Mouse (Mus musculus) spleen, adult 2 months (tissue): ENCODE measurements at regions not wholly inside any gene's neighbourhood (a gene's known extent, or its start where the extent isn't known, plus 50 kb on each side); places are given as distances from the start of the nearest gene placed in this dataset.

Source experiments
- DNase-seq, 2 experiments: peaks; one replicate each; pipeline versions ENCODE4 v3.0.0 to v3.0.0-alpha.2; 2012 to 2021; ENCODE audit warnings: low spot score in 2 of 2, low read depth in 1 of 2
- H3K27ac ChIP-seq: fragments of 200-500 bp; 2 replicates; pipeline ENCODE4 v1.5.1; 2012; ENCODE audit warnings: low read length, inconsistent platforms; ENCODE audit not compliant: insufficient read depth
- H3K27me3 ChIP-seq: fragments of 200-500 bp; 2 replicates; pipeline ENCODE4 v1.6.1; 2012; ENCODE audit warnings: mild to moderate bottlenecking, moderate library complexity, low read length, inconsistent platforms; ENCODE audit not compliant: control insufficient read depth, insufficient read depth
- H3K36me3 ChIP-seq: fragments of 200-500 bp; 2 replicates; pipeline ENCODE4 v1.6.1; 2012; ENCODE audit warnings: mild to moderate bottlenecking, low read length, inconsistent platforms; ENCODE audit not compliant: control insufficient read depth, insufficient read depth
- H3K4me1 ChIP-seq: fragments of 200-500 bp; 2 replicates; pipeline ENCODE4 v1.6.1; 2011; ENCODE audit warnings: inconsistent platforms; ENCODE audit not compliant: control insufficient read depth, insufficient read depth, insufficient read length
- H3K4me3 ChIP-seq: fragments of 200-500 bp; 2 replicates; pipeline ENCODE4 v1.5.1; 2011; ENCODE audit warnings: mild to moderate bottlenecking, inconsistent platforms; ENCODE audit not compliant: insufficient read depth, insufficient read length; ENCODE audit errors: extremely low read depth
- CTCF ChIP-seq: fragments of 200-500 bp; IDR thresholded peaks from 2 replicates; pipeline ENCODE4 v1.5.1; 2011; ENCODE audit warnings: mild to moderate bottlenecking, inconsistent platforms; ENCODE audit not compliant: insufficient read depth, insufficient read length, insufficient replicate concordance; ENCODE audit errors: extremely low read depth
- POLR2A ChIP-seq: fragments of 200-500 bp; IDR thresholded peaks from 2 replicates; pipeline ENCODE4 v1.6.1; 2011; ENCODE audit warnings: low read depth, low read length, inconsistent platforms
- WGBS: fragments of 180-500 bp; shearing (Covaris S2); methylation state at CpG from one replicate; pipeline ENCODE4 v1.1.7; 2018; 5-methylcytosine and 5-hydroxymethylcytosine counted together

DNA sequence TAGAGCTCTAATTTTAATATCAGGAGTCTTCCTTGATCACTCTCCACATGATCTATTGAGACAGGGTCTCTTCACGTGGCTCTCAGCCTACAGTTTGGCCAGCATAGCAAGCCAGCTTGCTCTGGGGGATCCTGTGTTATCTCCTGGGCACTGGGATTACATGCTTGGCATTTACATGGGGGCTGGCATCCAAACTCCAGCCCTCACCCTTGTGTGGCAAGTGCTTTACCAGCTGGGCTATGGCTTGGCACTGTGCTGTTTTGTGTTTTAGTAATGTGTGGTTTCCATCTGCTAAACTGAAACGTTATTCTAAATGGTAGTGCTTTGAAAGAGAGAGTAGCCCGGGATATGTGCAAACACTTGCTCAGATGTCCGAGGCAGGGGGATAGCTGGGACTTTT is 251.5 kb upstream of the Hnrnpa3 start:
- H3K4me1 ChIP-seq: no peaks in the 10 kb centered on the region
- 76% methylated on average over 4 of the region's 4 CpGs for WGBS
- no peak overlapping the region for H3K27ac ChIP-seq
- no peaks in the 10 kb centered on the region for H3K27me3 ChIP-seq
- no peak overlapping the region for H3K4me3 ChIP-seq
- no peak for DNase-seq
- TF ChIP-seq POLR2A: no peak
- TF ChIP-seq CTCF: no peak
- H3K36me3 ChIP-seq: no peaks in the 10 kb centered on the region

- H3K27me3 ChIP-seq: no peaks in the 10 kb centered on the region
- H3K4me1 ChIP-seq: no peaks in the 10 kb centered on the region
- H3K4me3 ChIP-seq: no peak overlapping the region
- H3K36me3 ChIP-seq: no peaks in the 10 kb centered on the region
- TF ChIP-seq POLR2A: no peak
- no peak for TF ChIP-seq CTCF
- H3K27ac ChIP-seq: no peak overlapping the region
- WGBS: 92% methylated on average over 2 of the region's 2 CpGs
- no peak for DNase-seq
Observed at GRCm38 (mm10) chr2:75408016-75408415, 251.0 kb upstream of the Hnrnpa3 start.

DNA sequence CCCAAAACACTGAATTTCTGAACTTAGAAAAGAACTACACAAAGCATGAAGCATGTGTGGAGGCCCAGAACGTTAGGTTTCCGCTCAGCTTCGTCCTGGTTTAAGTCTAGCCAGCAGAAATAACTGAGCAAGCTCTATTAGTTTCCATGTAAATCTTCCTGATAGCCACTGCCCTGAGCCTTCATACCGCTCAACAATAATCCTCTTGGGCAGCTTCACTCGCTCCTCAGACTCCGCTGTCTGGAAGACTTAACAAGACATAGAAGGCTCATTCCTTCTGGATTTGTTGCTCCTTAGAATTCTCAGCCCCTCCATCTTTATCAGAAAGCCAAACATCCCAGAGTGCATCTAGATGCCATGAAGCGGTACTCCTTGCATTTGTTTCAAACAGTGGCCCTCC is 249.3 kb upstream of the Hnrnpa3 start:
- H3K27ac ChIP-seq: no peak overlapping the region
- H3K4me1 ChIP-seq: no peaks in the 10 kb centered on the region
- no peak for TF ChIP-seq POLR2A
- no peak for TF ChIP-seq CTCF
- no peaks in the 10 kb centered on the region for H3K36me3 ChIP-seq
- 93% methylated on average over 7 of the region's 7 CpGs for WGBS
- no peak for DNase-seq
- H3K4me3 ChIP-seq: no peak overlapping the region
- no peaks in the 10 kb centered on the region for H3K27me3 ChIP-seq

GRCm38 (mm10) chr2:75412735-75413134 is 246.3 kb upstream of the Hnrnpa3 start:
- no peak for DNase-seq
- WGBS: 96% methylated on average over 5 of the region's 5 CpGs
- no peak overlapping the region for H3K4me3 ChIP-seq

GRCm38 (mm10) chr2:75418689-75419088 is 240.4 kb upstream of the Hnrnpa3 start:
- Histone ChIP-seq H3K27me3 (no peaks in the 10 kb centered on the region), H3K4me1 (no peaks in the 10 kb centered on the region), H3K36me3 (no peaks in the 10 kb centered on the region), H3K27ac (no peak overlapping the region), H3K4me3 (no peak overlapping the region)
- 89% methylated on average over 2 of the region's 2 CpGs for WGBS
- DNase-seq: no peak
- TF ChIP-seq POLR2A (no peak), CTCF (no peak)

More at GRCm38 (mm10) chr2:75412735-75413134, 246.3 kb upstream of the Hnrnpa3 start:
- Histone ChIP-seq H3K27ac (no peak overlapping the region), H3K27me3 (no peaks in the 10 kb centered on the region), H3K36me3 (no peaks in the 10 kb centered on the region), H3K4me1 (no peaks in the 10 kb centered on the region)
- TF ChIP-seq CTCF: no peak
- TF ChIP-seq POLR2A: no peak

- no peak for DNase-seq
- H3K36me3 ChIP-seq: no peaks in the 10 kb centered on the region
- no peaks in the 10 kb centered on the region for H3K27me3 ChIP-seq
- H3K4me1 ChIP-seq: no peaks in the 10 kb centered on the region
- H3K27ac ChIP-seq: no peak overlapping the region
- H3K4me3 ChIP-seq: no peak overlapping the region
- TF ChIP-seq POLR2A (no peak), CTCF (no peak)
- WGBS: 89% methylated on average over 1 of the region's 1 CpGs
Observed at GRCm38 (mm10) chr2:75419142-75419541, 239.9 kb upstream of the Hnrnpa3 start.

DNA sequence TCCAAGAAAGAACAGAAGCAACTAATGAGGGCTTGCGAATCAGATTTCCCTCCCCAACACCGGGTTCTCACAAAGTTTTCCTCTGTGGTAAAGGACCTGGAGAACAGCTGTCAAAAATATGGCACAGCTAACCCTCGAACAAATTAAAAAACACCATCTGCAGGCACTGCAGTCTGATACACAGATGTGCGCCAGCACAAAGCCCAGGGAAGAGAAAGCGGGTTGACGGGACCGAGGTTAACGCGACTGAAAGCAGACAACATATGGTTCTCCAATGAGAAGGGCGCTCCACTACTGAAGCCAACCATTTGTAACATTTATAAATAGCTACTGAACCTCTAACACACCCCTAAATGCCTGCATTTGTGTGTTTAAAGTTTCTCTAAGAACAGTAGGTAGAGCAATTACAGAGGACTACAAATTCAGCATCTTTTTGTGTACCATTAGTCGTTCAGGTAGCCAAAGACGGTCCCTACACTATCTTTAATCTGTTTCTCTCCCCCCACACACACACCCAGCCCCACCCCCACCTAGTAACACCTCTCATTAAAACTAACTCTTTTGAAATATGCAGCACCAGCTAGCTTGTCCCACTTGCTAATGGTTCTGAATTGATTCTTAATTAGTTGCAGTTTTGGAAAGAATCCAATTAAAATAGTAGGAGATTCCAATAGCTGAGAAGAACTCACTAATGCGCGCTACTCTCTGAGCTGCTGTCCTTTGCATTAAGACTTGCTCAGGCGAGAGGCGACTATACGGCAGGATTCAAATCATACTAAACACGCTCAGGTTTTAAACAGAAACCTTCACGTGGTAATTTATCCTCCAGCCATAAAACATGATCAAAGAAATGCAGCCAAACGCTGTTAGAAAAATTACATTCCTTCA is 236.0 kb upstream of the Hnrnpa3 start:
- no peak overlapping the region for H3K4me3 ChIP-seq
- DNase-seq: no peak
- H3K36me3 ChIP-seq: no peaks in the 10 kb centered on the region
- TF ChIP-seq CTCF (no peak), POLR2A (no peak)
- H3K27me3 ChIP-seq: no peaks in the 10 kb centered on the region
- no peak overlapping the region for H3K27ac ChIP-seq
- no peaks in the 10 kb centered on the region for H3K4me1 ChIP-seq
- WGBS: 86% methylated on average over 20 of the region's 20 CpGs
